Mouse (Mus musculus): ENCODE results near the gene Mkrn2os. TPM values are rescaled to one million over a fixed set of nuclear protein-coding genes. Genes with fewer than 3 reads are reported as not detected.
A peak's percentile ranks its signal among the peaks of the same experiment; 100 is the strongest.

The Mkrn2os gene
- total RNA-seq, 2 experiments from 2014 or later: not detected

DNA sequence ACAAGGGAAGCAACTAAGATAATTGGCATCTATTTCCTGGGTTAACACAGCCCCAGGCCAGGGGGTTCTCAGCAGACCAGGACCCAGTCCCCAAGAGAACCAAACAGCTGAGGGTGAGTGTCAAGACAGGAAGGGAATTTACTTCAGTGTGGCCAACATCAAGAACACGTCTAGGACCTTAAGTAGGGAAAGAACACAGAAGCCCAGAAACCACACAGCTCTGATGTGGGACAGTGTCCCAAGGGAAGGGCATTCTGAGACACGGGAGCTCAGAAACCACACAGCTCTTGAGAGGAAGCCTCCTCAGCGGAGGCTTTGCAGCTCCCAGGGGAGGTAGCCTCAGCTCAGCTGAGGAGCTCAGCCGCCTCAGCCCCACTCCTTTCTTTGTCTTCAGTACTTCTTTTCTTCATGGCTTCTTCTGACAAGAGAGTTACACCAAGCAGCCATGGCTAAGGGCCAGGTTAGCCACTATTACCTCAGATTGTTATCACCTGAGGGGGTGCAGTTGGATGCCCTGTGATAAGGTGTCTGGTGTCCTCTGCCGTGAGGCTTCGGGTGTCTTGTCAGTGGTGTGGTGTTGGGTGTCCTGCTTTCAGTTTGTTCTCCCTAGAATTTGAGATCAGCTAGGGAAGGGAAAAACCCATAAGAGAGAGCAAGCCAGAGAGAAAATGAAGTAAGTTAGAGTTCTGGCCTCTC is 8.8 kb downstream of the Mkrn2os start:
- peak; percentile 62 for ATAC-seq (ENCODE audit: poor library complexity, severe bottlenecking)

- ATAC-seq (ENCODE audit: poor library complexity, severe bottlenecking): no peak
Measured at GRCm38 (mm10) chr6:115582328-115583115, 9.9 kb downstream of the Mkrn2os start.

DNA sequence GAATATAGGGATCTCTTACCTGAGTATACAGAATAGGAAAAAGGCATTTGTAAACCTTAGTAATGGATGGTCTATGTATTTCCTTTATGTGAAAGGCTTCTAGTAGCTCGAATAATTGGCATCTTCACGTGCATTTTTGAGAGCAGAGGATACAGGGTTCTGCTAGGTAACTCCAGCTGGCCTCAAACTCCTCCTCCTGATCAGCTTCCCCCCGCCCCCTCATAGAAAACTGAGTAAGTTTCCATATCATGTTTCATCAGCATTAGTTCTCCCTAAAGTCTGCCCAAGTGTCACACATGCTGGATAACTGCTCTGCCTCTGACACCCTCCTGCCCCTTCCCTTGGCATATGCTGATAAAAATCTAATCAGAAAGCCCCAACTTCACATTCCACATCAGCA is 11.6 kb downstream of the Mkrn2os start:
- no peak for ATAC-seq (ENCODE audit: poor library complexity, severe bottlenecking)

DNA sequence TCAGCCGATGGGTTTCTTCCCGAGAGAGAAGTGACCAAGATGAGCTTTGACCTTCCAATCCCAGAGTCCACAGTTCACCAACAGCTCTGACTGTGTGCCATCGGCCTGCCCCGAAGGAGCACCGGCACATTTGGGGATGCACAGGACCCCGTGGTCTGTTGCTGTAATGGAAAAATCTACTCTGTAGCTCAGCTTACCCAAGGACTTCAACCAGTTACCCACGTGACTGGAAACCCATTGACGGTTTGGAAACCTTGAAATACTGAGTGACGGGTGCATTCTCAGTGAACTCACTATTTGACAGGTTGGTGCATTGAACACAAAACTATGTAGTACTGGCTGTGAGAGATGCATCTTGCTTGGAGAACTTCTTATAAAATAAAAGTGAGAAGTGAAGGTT is 14.4 kb downstream of the Mkrn2os start:
- no peak for ATAC-seq (ENCODE audit: poor library complexity, severe bottlenecking)

DNA sequence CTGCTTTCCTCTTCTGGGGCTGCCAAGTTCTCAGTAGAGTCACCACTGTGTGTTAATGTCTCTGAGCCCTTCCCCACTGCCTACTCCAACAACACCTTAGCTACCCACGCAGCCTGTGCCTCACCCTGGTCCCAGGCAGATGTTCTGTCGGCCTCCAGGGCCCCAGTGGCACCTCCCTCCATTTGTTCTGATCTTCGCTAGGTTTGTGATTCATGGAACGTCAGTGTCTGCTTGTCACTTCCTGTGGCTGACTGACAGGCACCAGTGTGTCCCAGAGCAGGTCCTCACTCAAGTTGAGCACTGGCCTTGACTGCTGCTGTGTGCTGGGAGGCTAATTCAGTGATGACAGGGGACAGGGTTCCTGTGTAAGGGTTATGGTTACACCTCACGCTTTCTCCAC is 15.0 kb downstream of the Mkrn2os start:
- no peak for ATAC-seq (ENCODE audit: poor library complexity, severe bottlenecking)

GRCm38 (mm10) chr6:115574171-115574570 is 18.2 kb downstream of the Mkrn2os start:
- no peak for ATAC-seq (ENCODE audit: poor library complexity, severe bottlenecking)

GRCm38 (mm10) chr6:115565479-115566045 is 26.8 kb downstream of the Mkrn2os start:
- no peak for ATAC-seq (ENCODE audit: poor library complexity, severe bottlenecking)

GRCm38 (mm10) chr6:115559651-115560632 is 32.4 kb downstream of the Mkrn2os start:
- no peak for ATAC-seq (ENCODE audit: poor library complexity, severe bottlenecking)

DNA sequence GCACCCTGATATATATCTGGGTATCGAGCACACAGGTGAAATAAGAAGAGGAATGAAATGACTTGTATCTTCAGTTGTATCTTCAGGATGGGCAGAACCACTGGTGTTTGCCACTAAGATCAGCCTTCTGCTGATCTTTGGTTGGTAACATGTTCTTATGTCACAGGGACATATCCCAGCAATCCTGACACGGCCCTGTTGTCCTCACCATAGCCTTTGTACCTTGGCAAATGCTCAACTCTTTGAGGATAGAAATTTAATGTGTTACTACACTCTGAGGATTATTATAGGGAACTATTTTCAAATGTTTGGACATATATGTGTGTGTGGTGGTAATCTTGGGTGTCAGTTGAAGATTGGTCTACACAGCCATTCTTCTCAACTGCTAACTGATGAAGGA is 34.2 kb downstream of the Mkrn2os start:
- ATAC-seq (ENCODE audit: poor library complexity, severe bottlenecking): no peak

- ATAC-seq (ENCODE audit: poor library complexity, severe bottlenecking): no peak
Measured at GRCm38 (mm10) chr6:115555485-115555884, 36.9 kb downstream of the Mkrn2os start.

- 0 out of 2 replicates have a peak, but pooled peaks have one; percentile 20 for ATAC-seq (ENCODE audit: poor library complexity, severe bottlenecking)
Measured at GRCm38 (mm10) chr6:115546276-115546675, 46.1 kb downstream of the Mkrn2os start.

DNA sequence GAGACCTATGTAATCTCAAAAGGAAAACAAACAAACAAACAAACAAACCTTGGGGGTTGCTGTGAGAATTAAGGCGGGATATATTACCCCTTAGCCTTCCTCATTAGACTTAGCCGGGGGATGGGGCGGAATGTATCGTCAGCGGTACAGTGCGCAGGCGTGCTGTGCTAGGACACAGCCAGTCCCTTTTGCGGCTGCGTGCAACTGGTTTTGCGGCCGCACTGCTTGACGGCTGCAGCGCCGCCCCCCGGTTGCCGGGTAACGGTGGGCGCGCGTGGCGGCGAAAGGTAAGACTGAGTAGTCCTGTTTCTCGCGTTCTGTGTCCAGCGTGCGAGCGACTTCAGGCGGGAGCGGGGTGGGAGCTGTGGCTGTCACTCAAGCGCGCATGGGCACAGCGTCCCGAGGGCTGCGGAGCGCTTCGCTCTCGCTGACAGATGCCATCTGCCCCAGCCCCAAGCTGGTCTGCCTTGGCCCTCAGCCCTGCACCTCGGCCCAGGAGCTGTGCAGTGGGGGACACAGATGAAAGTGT is 47.9 kb downstream of the Mkrn2os start, which contains the start of gene Tsen2:
Tsen2 (plus strand) TSS at position 223 of the 529 bp plus-strand sequence.
- peak; percentile 96 for ATAC-seq (ENCODE audit: poor library complexity, severe bottlenecking)

GRCm38 (mm10) chr6:115542341-115542740 is 50.0 kb downstream of the Mkrn2os start:
- no peak for ATAC-seq (ENCODE audit: poor library complexity, severe bottlenecking)

- no peak for ATAC-seq (ENCODE audit: poor library complexity, severe bottlenecking)
Measured at GRCm38 (mm10) chr6:115541676-115542275, 50.6 kb downstream of the Mkrn2os start.

GRCm38 (mm10) chr6:115538645-115539429 is 53.5 kb downstream of the Mkrn2os start:
- ATAC-seq (ENCODE audit: poor library complexity, severe bottlenecking): peak; percentile 97

DNA sequence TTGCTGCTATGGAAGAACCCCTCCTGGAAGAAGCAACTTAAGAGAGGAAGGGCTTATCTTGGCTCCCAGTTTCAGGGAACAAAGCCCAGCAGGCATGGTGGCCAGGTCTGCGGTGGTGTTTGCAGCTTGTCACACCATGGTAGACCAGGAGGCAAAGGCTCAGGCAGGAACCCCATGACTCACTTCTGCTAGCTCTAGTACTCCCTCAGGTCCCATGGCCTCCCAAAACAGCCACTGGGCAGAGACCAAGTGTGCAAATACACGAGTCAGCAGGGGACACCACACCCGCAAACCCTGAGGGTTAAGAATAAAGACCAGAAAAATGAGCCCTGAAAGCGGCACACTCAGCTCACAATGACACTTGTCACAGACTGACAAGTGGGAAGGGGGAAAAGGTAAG is 56.2 kb downstream of the Mkrn2os start:
- ATAC-seq (ENCODE audit: poor library complexity, severe bottlenecking): no peak

- no peak for ATAC-seq (ENCODE audit: poor library complexity, severe bottlenecking)
Measured at GRCm38 (mm10) chr6:115534617-115535016, 57.8 kb downstream of the Mkrn2os start.

Measured in megakaryocyte, adult 5-6 weeks (primary cell).